Comparison of ENCODE assay signal across 15 mouse cellular contexts in genomic region chr15:95428003-95428663, GRCm38 (mm10).
A peak's percentile ranks its signal among the peaks of the same experiment; 100 is the strongest.
DNase-seq lines count a peak whose midpoint lies in the region; ATAC-seq lines count a peak whose summit lies in the region.
"Had no signal": no experiment of that assay in that cellular context is flagged by ENCODE, and none has a peak within 500 bp of the region (broad histone marks: within the 10 kb centered on the region; RNA-seq: fewer than 3 reads in every experiment).

No protein-coding gene starts in this region.

- no peak overlapping the region for H3K9ac ChIP-seq in hindbrain, embryonic 16.5 days (ENCODE audit: low read depth, low read length)
- no peak overlapping the region for H3K9ac ChIP-seq in embryonic facial prominence, embryonic 14.5 days (ENCODE audit: low read depth, low read length)
- no peak overlapping the region for H3K9ac ChIP-seq in hindbrain, embryonic 13.5 days
- no peak overlapping the region for H3K9ac ChIP-seq in neural tube, embryonic 12.5 days
- no peak overlapping the region for H3K9ac ChIP-seq in liver, embryonic 11.5 days (ENCODE audit: low read depth, low read length)
- H3K9ac ChIP-seq: embryonic facial prominence, embryonic 15.5 days had no signal

- H3K4me3 ChIP-seq in hindbrain, embryonic 10.5 days, result no peak overlapping the region
- H3K4me3 ChIP-seq in hindbrain, embryonic 16.5 days (ENCODE audit: low read length), result no peak overlapping the region
- no peak overlapping the region for H3K4me3 ChIP-seq in embryonic facial prominence, embryonic 14.5 days (ENCODE audit: low read depth, low read length)
- H3K4me3 ChIP-seq in hindbrain, embryonic 13.5 days, result no peak overlapping the region
- H3K4me3 ChIP-seq in neural tube, embryonic 12.5 days, result no peak overlapping the region
- no peak overlapping the region for H3K4me3 ChIP-seq in liver, embryonic 11.5 days (ENCODE audit: low read depth, low read length)
- H3K4me3 ChIP-seq: embryonic facial prominence, embryonic 15.5 days; myocyte had no signal

- peaks cover 38% of the 10 kb centered on the region for H3K4me1 ChIP-seq in hindbrain, embryonic 10.5 days (replicated peaks)
- H3K4me1 ChIP-seq in hindbrain, embryonic 16.5 days (ENCODE audit: control insufficient read depth, insufficient read depth, low read depth, low read length), result no peaks in the 10 kb centered on the region
- no peaks in the 10 kb centered on the region for H3K4me1 ChIP-seq in embryonic facial prominence, embryonic 14.5 days (ENCODE audit: control insufficient read depth, insufficient read depth, low read length)
- H3K4me1 ChIP-seq in hindbrain, embryonic 13.5 days (replicated peaks), result peaks cover 29% of the 10 kb centered on the region
- peaks cover 23% of the 10 kb centered on the region for H3K4me1 ChIP-seq in neural tube, embryonic 12.5 days
- H3K4me1 ChIP-seq in liver, embryonic 11.5 days (replicated peaks; ENCODE audit: control insufficient read depth, insufficient read depth, low read length), result no peaks in the 10 kb centered on the region
- H3K4me1 ChIP-seq: embryonic facial prominence, embryonic 15.5 days had no signal

- H3K4me2 ChIP-seq in hindbrain, embryonic 16.5 days (ENCODE audit: low read length), result no peak overlapping the region
- H3K4me2 ChIP-seq in embryonic facial prominence, embryonic 14.5 days (ENCODE audit: low read depth, low read length), result no peak overlapping the region
- H3K4me2 ChIP-seq in hindbrain, embryonic 13.5 days, result no peak overlapping the region
- no peak overlapping the region for H3K4me2 ChIP-seq in neural tube, embryonic 12.5 days (replicated peaks)
- H3K4me2 ChIP-seq in liver, embryonic 11.5 days, result no peak overlapping the region
- H3K4me2 ChIP-seq: embryonic facial prominence, embryonic 15.5 days had no signal

- H3K36me3 ChIP-seq in hindbrain, embryonic 10.5 days, result no peaks in the 10 kb centered on the region; the same call in 1 of the 2 replicates
- no peaks in the 10 kb centered on the region for H3K36me3 ChIP-seq in hindbrain, embryonic 16.5 days (ENCODE audit: control insufficient read depth, insufficient read depth, low read length)
- no peaks in the 10 kb centered on the region for H3K36me3 ChIP-seq in embryonic facial prominence, embryonic 14.5 days (ENCODE audit: control insufficient read depth, insufficient read depth, low read length)
- H3K36me3 ChIP-seq in hindbrain, embryonic 13.5 days, result peaks cover 6% of the 10 kb centered on the region
- no peaks in the 10 kb centered on the region for H3K36me3 ChIP-seq in neural tube, embryonic 12.5 days
- H3K36me3 ChIP-seq in liver, embryonic 11.5 days (ENCODE audit: control insufficient read depth, insufficient read depth, low read length), result no peaks in the 10 kb centered on the region
- H3K36me3 ChIP-seq: embryonic facial prominence, embryonic 15.5 days had no signal

- ATAC-seq in hindbrain, embryonic 16.5 days, result no peak
- no peak for ATAC-seq in embryonic facial prominence, embryonic 14.5 days (ENCODE audit: low read depth)
- ATAC-seq in hindbrain, embryonic 13.5 days (ENCODE audit: low FRiP score), result no peak
- ATAC-seq in neural tube, embryonic 12.5 days (ENCODE audit: low FRiP score, low read depth), result peak; percentile 49
- no peak for ATAC-seq in liver, embryonic 11.5 days (replicated peaks; ENCODE audit: low FRiP score)

- DNase-seq in hindbrain, embryonic 10.5 days (ENCODE audit: low spot score), result no peak
- DNase-seq in embryonic facial prominence, embryonic 14.5 days (ENCODE audit: low spot score), result peak; percentile 12
- DNase-seq in liver, embryonic 11.5 days (ENCODE audit: low spot score), result no peak
- DNase-seq in testis, postnatal 10 days (ENCODE audit: low spot score), result no peak
- no peak for DNase-seq in cerebellum, adult 8-10 months
- DNase-seq: cerebellum, adult 9-10 months; heart, adult 11 months; kidney, adult 18-20 months; lung, postnatal 4 days; thymus, adult 18-20 months had no signal

- H3K27me3 ChIP-seq in hindbrain, embryonic 10.5 days (ENCODE audit: insufficient read depth, poor library complexity, severe bottlenecking), result no peaks in the 10 kb centered on the region
- no peaks in the 10 kb centered on the region for H3K27me3 ChIP-seq in hindbrain, embryonic 16.5 days (replicated peaks; ENCODE audit: control insufficient read depth, insufficient read depth, low read length)
- no peaks in the 10 kb centered on the region for H3K27me3 ChIP-seq in embryonic facial prominence, embryonic 14.5 days (replicated peaks; ENCODE audit: control insufficient read depth, insufficient read depth, low read length)
- H3K27me3 ChIP-seq in hindbrain, embryonic 13.5 days, result no peaks in the 10 kb centered on the region
- no peaks in the 10 kb centered on the region for H3K27me3 ChIP-seq in neural tube, embryonic 12.5 days (replicated peaks)
- no peaks in the 10 kb centered on the region for H3K27me3 ChIP-seq in liver, embryonic 11.5 days (replicated peaks; ENCODE audit: control insufficient read depth, insufficient read depth, low read length)
- H3K27me3 ChIP-seq: embryonic facial prominence, embryonic 15.5 days had no signal

- WGBS in hindbrain, embryonic 10.5 days, result 54% methylated on average over 7 of the region's 7 CpGs
- 32% methylated on average over 7 of the region's 7 CpGs for WGBS in hindbrain, embryonic 16.5 days
- 59% methylated on average over 7 of the region's 7 CpGs for WGBS in embryonic facial prominence, embryonic 14.5 days
- WGBS in hindbrain, embryonic 13.5 days, result 31% methylated on average over 7 of the region's 7 CpGs
- 34% methylated on average over 7 of the region's 7 CpGs for WGBS in neural tube, embryonic 12.5 days
- WGBS in liver, embryonic 11.5 days, result 83% methylated on average over 7 of the region's 7 CpGs

- H3K9me3 ChIP-seq in hindbrain, embryonic 10.5 days, result no peaks in the 10 kb centered on the region
- no peaks in the 10 kb centered on the region for H3K9me3 ChIP-seq in hindbrain, embryonic 16.5 days (ENCODE audit: control insufficient read depth, low read length)
- no peaks in the 10 kb centered on the region for H3K9me3 ChIP-seq in embryonic facial prominence, embryonic 14.5 days (ENCODE audit: control insufficient read depth, low read length)
- no peaks in the 10 kb centered on the region for H3K9me3 ChIP-seq in hindbrain, embryonic 13.5 days
- H3K9me3 ChIP-seq in neural tube, embryonic 12.5 days, result no peaks in the 10 kb centered on the region
- H3K9me3 ChIP-seq in liver, embryonic 11.5 days (ENCODE audit: control insufficient read depth, low read length), result no peaks in the 10 kb centered on the region
- H3K9me3 ChIP-seq: embryonic facial prominence, embryonic 15.5 days had no signal

- H3K27ac ChIP-seq in hindbrain, embryonic 10.5 days, result peak overlapping the region; percentile 50; the same call in 1 of the 2 replicates
- H3K27ac ChIP-seq in hindbrain, embryonic 16.5 days (ENCODE audit: low read depth, low read length), result no peak overlapping the region
- H3K27ac ChIP-seq in embryonic facial prominence, embryonic 14.5 days (replicated peaks; ENCODE audit: low read depth, low read length), result no peak overlapping the region
- peak overlapping the region; percentile 58; the same call in 1 of the 2 replicates for H3K27ac ChIP-seq in hindbrain, embryonic 13.5 days
- H3K27ac ChIP-seq in neural tube, embryonic 12.5 days, result 0 out of 2 replicates have a peak overlapping the region, but pooled peaks have one; percentile 21
- H3K27ac ChIP-seq in liver, embryonic 11.5 days (ENCODE audit: low read depth, low read length), result no peak overlapping the region
- H3K27ac ChIP-seq: embryonic facial prominence, embryonic 15.5 days had no signal

Comparison
In these comparisons a context has a peak if more than half of its experiments do, and no peak if none do; other contexts are left out.
1. H3K27ac ChIP-seq: peak in hindbrain, embryonic 10.5 days (single experiment), hindbrain, embryonic 13.5 days (single experiment) and neural tube, embryonic 12.5 days (single experiment); none in hindbrain, embryonic 16.5 days (single experiment), embryonic facial prominence, embryonic 14.5 days (single experiment) and liver, embryonic 11.5 days (single experiment).